Mouse (Mus musculus) hindbrain, embryonic 12.5 days (tissue): ENCODE measurements at regions not wholly inside any gene's neighbourhood (a gene's known extent, or its start where the extent isn't known, plus 50 kb on each side); places are given as distances from the start of the nearest gene placed in this dataset.

Experiments
- ATAC-seq: fragments of 200-750 bp; cut with Nextera tagmentation; 2 replicates; pipeline ENCODE4 v1.8.0; 2017; ENCODE audit warnings: moderate TSS enrichment; ENCODE audit not compliant: low FRiP score
- H3K27ac ChIP-seq: fragments of 300-500 bp; sonication (generic); 2 replicates; pipeline ENCODE4 v1.5.1; 2016; ENCODE audit warnings: mild to moderate bottlenecking
- H3K27me3 ChIP-seq: fragments of 300-500 bp; sonication (generic); 2 replicates; pipeline ENCODE4 v1.6.1; 2016; ENCODE audit warnings: mild to moderate bottlenecking
- H3K36me3 ChIP-seq: fragments of 300-500 bp; sonication (generic); 2 replicates; pipeline ENCODE4 v1.6.1; 2016; ENCODE audit warnings: mild to moderate bottlenecking
- H3K4me1 ChIP-seq: fragments of 300-500 bp; sonication (generic); 2 replicates; pipeline ENCODE4 v1.6.1; 2016
- H3K4me2 ChIP-seq: fragments of 300-500 bp; sonication (generic); replicated peaks from 2 replicates; pipeline ENCODE4 v1.6.1; 2016; ENCODE audit warnings: mild to moderate bottlenecking
- H3K4me3 ChIP-seq: fragments of 300-500 bp; sonication (generic); 2 replicates; pipeline ENCODE4 v1.5.1; 2016; ENCODE audit warnings: mild to moderate bottlenecking
- H3K9ac ChIP-seq: fragments of 300-500 bp; sonication (generic); 2 replicates; pipeline ENCODE4 v1.6.1; 2016; ENCODE audit warnings: mild to moderate bottlenecking, moderate library complexity
- H3K9me3 ChIP-seq: fragments of 300-500 bp; sonication (generic); replicated peaks from 2 replicates; pipeline ENCODE4 v1.6.1; 2016; ENCODE audit warnings: mild to moderate bottlenecking
- WGBS: fragments of 180-500 bp; shearing (Covaris S2); methylation state at CpG from one replicate; pipeline ENCODE4 v1.1.7; 2016; 5-methylcytosine and 5-hydroxymethylcytosine counted together

GRCm38 (mm10) chrX:68954687-68955086, 61.8 kb upstream of the Gm6812 start:
- Histone ChIP-seq H3K9me3 (no peaks in the 10 kb centered on the region), H3K27ac (no peak overlapping the region), H3K9ac (no peak overlapping the region), H3K4me1 (no peaks in the 10 kb centered on the region), H3K4me3 (no peak overlapping the region), H3K36me3 (no peaks in the 10 kb centered on the region), H3K4me2 (no peak overlapping the region), H3K27me3 (no peaks in the 10 kb centered on the region)
- no peak for ATAC-seq
- WGBS: 35% methylated on average over 1 of the region's 1 CpGs

DNA sequence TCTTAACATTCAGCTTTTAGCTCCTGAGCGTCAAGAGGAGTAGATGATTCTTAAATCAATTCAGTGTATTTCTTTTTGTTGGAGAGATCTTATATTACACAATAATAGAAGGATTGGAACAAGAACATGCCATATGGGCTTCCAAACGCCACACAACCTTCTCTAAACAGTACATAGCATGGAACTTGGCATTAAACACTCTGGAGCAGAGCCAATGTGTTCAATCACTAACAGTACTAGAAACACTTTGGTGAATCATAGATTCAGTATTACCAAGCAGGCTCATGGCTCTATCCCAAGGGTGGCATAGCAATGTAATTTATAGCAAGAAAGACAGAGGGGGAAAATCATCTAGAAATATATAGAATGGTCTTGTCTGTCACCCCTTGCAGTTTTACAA, 60.4 kb upstream of the Gm6812 start:
- no peaks in the 10 kb centered on the region for H3K4me1 ChIP-seq
- H3K27ac ChIP-seq: no peak overlapping the region
- WGBS: 62% methylated on average over 2 of the region's 2 CpGs
- no peak overlapping the region for H3K4me3 ChIP-seq
- H3K27me3 ChIP-seq: no peaks in the 10 kb centered on the region
- no peak for ATAC-seq
- H3K4me2 ChIP-seq: no peak overlapping the region
- H3K9me3 ChIP-seq: no peaks in the 10 kb centered on the region
- H3K9ac ChIP-seq: no peak overlapping the region
- H3K36me3 ChIP-seq: no peaks in the 10 kb centered on the region

- Histone ChIP-seq H3K4me2 (no peak overlapping the region), H3K27ac (no peak overlapping the region), H3K27me3 (no peaks in the 10 kb centered on the region), H3K4me1 (no peaks in the 10 kb centered on the region), H3K4me3 (no peak overlapping the region), H3K36me3 (no peaks in the 10 kb centered on the region), H3K9me3 (no peaks in the 10 kb centered on the region), H3K9ac (no peak overlapping the region)
- WGBS: 23% methylated on average over 1 of the region's 1 CpGs
- ATAC-seq: 0 out of 2 replicates have a peak, but pooled peaks have one; percentile 60
These were observed 57.9 kb upstream of the Gm6812 start for GRCm38 (mm10) chrX:68950730-68951129.

DNA sequence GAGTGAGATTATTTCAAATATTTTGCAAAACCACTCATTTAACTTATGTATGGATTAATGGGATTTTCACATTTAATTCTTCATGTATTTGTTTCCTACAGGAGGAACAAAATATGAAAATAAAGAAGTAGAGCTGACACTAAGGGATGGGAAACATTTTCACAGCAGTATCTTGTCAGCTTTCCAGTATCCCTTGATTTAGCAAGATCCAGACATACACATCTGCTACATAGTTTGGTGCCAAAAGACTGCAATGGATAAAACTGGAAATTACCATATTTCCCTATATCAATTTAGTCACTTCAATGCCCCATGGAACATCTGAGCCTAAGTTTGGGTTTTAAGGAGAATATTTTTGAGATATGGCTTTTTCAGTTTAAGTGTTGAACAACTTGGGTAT, 52.9 kb upstream of the Gm6812 start:
- Histone ChIP-seq H3K9ac (no peak overlapping the region), H3K4me3 (no peak overlapping the region), H3K27ac (no peak overlapping the region), H3K27me3 (no peaks in the 10 kb centered on the region), H3K36me3 (no peaks in the 10 kb centered on the region), H3K9me3 (no peaks in the 10 kb centered on the region), H3K4me1 (no peaks in the 10 kb centered on the region), H3K4me2 (no peak overlapping the region)
- no peak for ATAC-seq
